Mouse (Mus musculus) limb, embryonic 15.5 days (tissue): ENCODE data around the gene Hormad1. TPM values are rescaled to one million over a fixed set of nuclear protein-coding genes. Genes with fewer than 3 reads are reported as not detected.

Source experiments
- ATAC-seq: fragments of 200-750 bp; cut with Nextera tagmentation; 2 replicates; pipeline ENCODE4 v1.8.0; 2017; ENCODE audit warnings: low read depth, moderate TSS enrichment; ENCODE audit not compliant: insufficient number of reproducible peaks, low FRiP score, low TSS enrichment
- H3K27ac ChIP-seq: fragments of 300-500 bp; sonication (generic); 2 replicates; pipeline ENCODE4 v1.5.1; 2015; ENCODE audit warnings: moderate library complexity, mild to moderate bottlenecking, inconsistent platforms
- H3K27me3 ChIP-seq: fragments of 300-500 bp; sonication (generic); 2 replicates; pipeline ENCODE4 v1.6.1; 2015; ENCODE audit warnings: inconsistent platforms
- H3K36me3 ChIP-seq: fragments of 300-500 bp; sonication (generic); 2 replicates; pipeline ENCODE4 v1.6.1; 2015; ENCODE audit warnings: inconsistent platforms
- H3K4me1 ChIP-seq: fragments of 300-500 bp; sonication (generic); 2 replicates; pipeline ENCODE4 v1.6.1; 2015; ENCODE audit warnings: inconsistent platforms
- H3K4me2 ChIP-seq: fragments of 300-500 bp; sonication (generic); 2 replicates; pipeline ENCODE4 v1.6.1; 2015; ENCODE audit warnings: mild to moderate bottlenecking, inconsistent platforms
- H3K4me3 ChIP-seq: fragments of 300-500 bp; sonication (generic); 2 replicates; pipeline ENCODE4 v1.5.1; 2015; ENCODE audit warnings: mild to moderate bottlenecking, inconsistent platforms
- H3K9ac ChIP-seq: fragments of 300-500 bp; sonication (generic); 2 replicates; pipeline ENCODE4 v1.6.1; 2015; ENCODE audit warnings: inconsistent platforms
- H3K9me3 ChIP-seq: fragments of 300-500 bp; sonication (generic); 2 replicates; pipeline ENCODE4 v1.6.1; 2016; ENCODE audit warnings: inconsistent platforms
- WGBS: fragments of 180-500 bp; shearing (Covaris S2); methylation state at CpG from one replicate; pipeline ENCODE4 v1.1.7; 2015; 5-methylcytosine and 5-hydroxymethylcytosine counted together
- polyA plus RNA-seq: library from polyadenylated mRNA; unstranded; fragments of >200 nt; fragmentation: Nextera tagmentation; extraction: Ambion mirVana; gene quantifications from 2 replicates; pipeline ENCODE4 v1.2.1, GENCODE M21; 2015

The Hormad1 gene
- not detected in 2 replicates for polyA plus RNA-seq

- no peaks in the 10 kb centered on the region for H3K36me3 ChIP-seq
- no peaks in the 10 kb centered on the region for H3K4me1 ChIP-seq
- no peak within 1 kb of the TSS for H3K27ac ChIP-seq
- 89% methylated on average over 27 of the region's 27 CpGs for WGBS
- no peak for ATAC-seq
- H3K4me3 ChIP-seq: no peak within 1 kb of the TSS
- H3K9me3 ChIP-seq: no peaks in the 10 kb centered on the region
- no peak within 1 kb of the TSS for H3K4me2 ChIP-seq
- H3K9ac ChIP-seq: no peak within 1 kb of the TSS
- H3K27me3 ChIP-seq: no peaks in the 10 kb centered on the region
Observed at GRCm38 (mm10) chr3:95559437-95559836, at the start of gene Hormad1. Gene Hormad1 (plus strand): TSS chr3:95559677.

GRCm38 (mm10) chr3:95511611-95512180 lies 47.8 kb upstream of the Hormad1 start:
- Histone ChIP-seq H3K4me1 (no peaks in the 10 kb centered on the region), H3K27me3 (no peaks in the 10 kb centered on the region), H3K36me3 (peaks cover 15% of the 10 kb centered on the region; the same call in 1 of the 2 replicates), H3K27ac (no peak overlapping the region), H3K4me3 (no peak overlapping the region), H3K9me3 (no peaks in the 10 kb centered on the region), H3K9ac (no peak overlapping the region), H3K4me2 (no peak overlapping the region)
- WGBS: 74% methylated on average over 9 of the region's 9 CpGs
- ATAC-seq: no peak

GRCm38 (mm10) chr3:95516614-95517041 lies 42.8 kb upstream of the Hormad1 start:
- Histone ChIP-seq H3K9me3 (no peaks in the 10 kb centered on the region), H3K4me1 (peaks cover 2% of the 10 kb centered on the region; the same call in 1 of the 2 replicates), H3K9ac (no peak overlapping the region), H3K27ac (no peak overlapping the region), H3K27me3 (no peaks in the 10 kb centered on the region), H3K4me2 (no peak overlapping the region), H3K4me3 (no peak overlapping the region), H3K36me3 (no peaks in the 10 kb centered on the region)
- ATAC-seq: no peak
- 98% methylated on average over 3 of the region's 3 CpGs for WGBS

- no peak for ATAC-seq
- Histone ChIP-seq H3K27me3 (no peaks in the 10 kb centered on the region), H3K4me3 (no peak overlapping the region), H3K36me3 (no peaks in the 10 kb centered on the region), H3K4me1 (peaks cover 2% of the 10 kb centered on the region; the same call in 1 of the 2 replicates), H3K27ac (no peak overlapping the region), H3K9ac (no peak overlapping the region), H3K4me2 (no peak overlapping the region), H3K9me3 (no peaks in the 10 kb centered on the region)
- 18% methylated on average over 10 of the region's 10 CpGs for WGBS
Observed at GRCm38 (mm10) chr3:95517493-95517898, 42.0 kb upstream of the Hormad1 start.

GRCm38 (mm10) chr3:95518891-95519290 lies 40.6 kb upstream of the Hormad1 start:
- H3K4me3 ChIP-seq: no peak overlapping the region
- WGBS: 77% methylated on average over 7 of the region's 7 CpGs

GRCm38 (mm10) chr3:95519315-95519714 lies 40.2 kb upstream of the Hormad1 start:
- Histone ChIP-seq H3K4me1 (peaks cover 2% of the 10 kb centered on the region; the same call in 1 of the 2 replicates), H3K27me3 (no peaks in the 10 kb centered on the region), H3K27ac (no peak overlapping the region), H3K4me2 (no peak overlapping the region), H3K36me3 (no peaks in the 10 kb centered on the region), H3K4me3 (no peak overlapping the region), H3K9me3 (no peaks in the 10 kb centered on the region), H3K9ac (no peak overlapping the region)
- 67% methylated on average over 2 of the region's 2 CpGs for WGBS
- no peak for ATAC-seq

More at GRCm38 (mm10) chr3:95518891-95519290, 40.6 kb upstream of the Hormad1 start:
- Histone ChIP-seq H3K4me2 (no peak overlapping the region), H3K36me3 (no peaks in the 10 kb centered on the region), H3K9me3 (no peaks in the 10 kb centered on the region), H3K27me3 (no peaks in the 10 kb centered on the region), H3K27ac (no peak overlapping the region), H3K9ac (no peak overlapping the region), H3K4me1 (peaks cover 2% of the 10 kb centered on the region; the same call in 1 of the 2 replicates)
- ATAC-seq: no peak

GRCm38 (mm10) chr3:95520100-95520499 lies 39.4 kb upstream of the Hormad1 start:
- H3K4me1 ChIP-seq: peaks cover 2% of the 10 kb centered on the region; the same call in 1 of the 2 replicates
- H3K27ac ChIP-seq: no peak overlapping the region
- no peaks in the 10 kb centered on the region for H3K36me3 ChIP-seq
- no peaks in the 10 kb centered on the region for H3K9me3 ChIP-seq
- no peaks in the 10 kb centered on the region for H3K27me3 ChIP-seq
- 89% methylated on average over 3 of the region's 3 CpGs for WGBS
- no peak overlapping the region for H3K4me3 ChIP-seq
- H3K9ac ChIP-seq: no peak overlapping the region
- ATAC-seq: no peak
- H3K4me2 ChIP-seq: no peak overlapping the region

GRCm38 (mm10) chr3:95521168-95521567 lies 38.3 kb upstream of the Hormad1 start:
- Histone ChIP-seq H3K9me3 (no peaks in the 10 kb centered on the region), H3K36me3 (no peaks in the 10 kb centered on the region), H3K27me3 (no peaks in the 10 kb centered on the region), H3K9ac (no peak overlapping the region), H3K4me3 (no peak overlapping the region), H3K27ac (no peak overlapping the region), H3K4me2 (no peak overlapping the region), H3K4me1 (peaks cover 2% of the 10 kb centered on the region; the same call in 1 of the 2 replicates)
- ATAC-seq: no peak
- WGBS: 81% methylated on average over 10 of the region's 10 CpGs

- Histone ChIP-seq H3K4me2 (no peak overlapping the region), H3K4me3 (no peak overlapping the region), H3K27ac (no peak overlapping the region), H3K4me1 (no peaks in the 10 kb centered on the region), H3K27me3 (no peaks in the 10 kb centered on the region), H3K9me3 (no peaks in the 10 kb centered on the region), H3K9ac (no peak overlapping the region), H3K36me3 (no peaks in the 10 kb centered on the region)
- WGBS: 54% methylated on average over 3 of the region's 3 CpGs
- ATAC-seq: no peak
Observed at GRCm38 (mm10) chr3:95523662-95524061, 35.8 kb upstream of the Hormad1 start.

- 62% methylated on average over 2 of the region's 2 CpGs for WGBS
- Histone ChIP-seq H3K4me2 (no peak overlapping the region), H3K9ac (no peak overlapping the region), H3K9me3 (no peaks in the 10 kb centered on the region), H3K4me3 (no peak overlapping the region), H3K27me3 (no peaks in the 10 kb centered on the region), H3K27ac (no peak overlapping the region), H3K36me3 (no peaks in the 10 kb centered on the region), H3K4me1 (no peaks in the 10 kb centered on the region)
- ATAC-seq: no peak
Observed at GRCm38 (mm10) chr3:95524673-95525072, 34.8 kb upstream of the Hormad1 start.

GRCm38 (mm10) chr3:95526111-95526510 lies 33.4 kb upstream of the Hormad1 start:
- no peak overlapping the region for H3K4me3 ChIP-seq
- no peak overlapping the region for H3K4me2 ChIP-seq
- no peak for ATAC-seq
- H3K27me3 ChIP-seq: no peaks in the 10 kb centered on the region
- no peaks in the 10 kb centered on the region for H3K4me1 ChIP-seq
- no peak overlapping the region for H3K9ac ChIP-seq
- no peaks in the 10 kb centered on the region for H3K36me3 ChIP-seq
- no peak overlapping the region for H3K27ac ChIP-seq
- no peaks in the 10 kb centered on the region for H3K9me3 ChIP-seq

GRCm38 (mm10) chr3:95526622-95527211 lies 32.8 kb upstream of the Hormad1 start, which contains the start of gene Ctss:
Gene Ctss (plus strand): TSS chr3:95526786.
- H3K4me1 ChIP-seq: no peaks in the 10 kb centered on the region
- WGBS: 84% methylated on average over 8 of the region's 8 CpGs

More at GRCm38 (mm10) chr3:95526622-95527211, 32.8 kb upstream of the Hormad1 start, which contains the start of gene Ctss:
- no peaks in the 10 kb centered on the region for H3K9me3 ChIP-seq
- no peak within 1 kb of the TSS for H3K4me2 ChIP-seq
- no peaks in the 10 kb centered on the region for H3K27me3 ChIP-seq
- H3K27ac ChIP-seq: no peak within 1 kb of the TSS
- H3K9ac ChIP-seq: no peak within 1 kb of the TSS
- no peaks in the 10 kb centered on the region for H3K36me3 ChIP-seq
- ATAC-seq: no peak
- H3K4me3 ChIP-seq: no peak within 1 kb of the TSS
